Mouse (Mus musculus): Measurements from ENCODE around the gene Dzip1l. TPM values are rescaled to one million over a fixed set of nuclear protein-coding genes. Genes with fewer than 3 reads are reported as not detected.

Dzip1l gene
- polyA plus RNA-seq, 1 experiment from 2014 or later: 3.1 TPM

GRCm38 (mm10) chr9:99628581-99628980, 715 bp upstream of the Dzip1l start:
- 65% methylated on average over 4 of the region's 4 CpGs for WGBS (ENCODE audit: insufficient replicate concordance)
- Histone ChIP-seq H3K36me3 (no peaks in the 10 kb centered on the region), H3K27ac (no peak overlapping the region), H3K4me3 (no peak overlapping the region), H3K4me1 (peaks cover 5% of the 10 kb centered on the region), H3K27me3 (replicated peaks) (peaks cover 16% of the 10 kb centered on the region; the same call in 1 of the 2 replicates), H3K9me3 (replicated peaks) (no peaks in the 10 kb centered on the region), H3K4me2 (no peak overlapping the region), H3K9ac (no peak overlapping the region)
- no peak for ATAC-seq

- Histone ChIP-seq H3K27ac (0 out of 2 replicates have a peak overlapping the region, but pooled peaks have one; percentile 23), H3K4me1 (peaks cover 5% of the 10 kb centered on the region), H3K4me2 (peak overlapping the region; percentile 79), H3K27me3 (replicated peaks) (peaks cover 16% of the 10 kb centered on the region; the same call in 1 of the 2 replicates), H3K9me3 (replicated peaks) (no peaks in the 10 kb centered on the region), H3K4me3 (peak overlapping the region; percentile 54), H3K9ac (peak overlapping the region; percentile 61), H3K36me3 (no peaks in the 10 kb centered on the region)
- ATAC-seq: no peak
- WGBS (ENCODE audit: insufficient replicate concordance): 2% methylated on average over 11 of the region's 11 CpGs
Observed at GRCm38 (mm10) chr9:99630071-99630470, 775 bp downstream of the Dzip1l start.

DNA sequence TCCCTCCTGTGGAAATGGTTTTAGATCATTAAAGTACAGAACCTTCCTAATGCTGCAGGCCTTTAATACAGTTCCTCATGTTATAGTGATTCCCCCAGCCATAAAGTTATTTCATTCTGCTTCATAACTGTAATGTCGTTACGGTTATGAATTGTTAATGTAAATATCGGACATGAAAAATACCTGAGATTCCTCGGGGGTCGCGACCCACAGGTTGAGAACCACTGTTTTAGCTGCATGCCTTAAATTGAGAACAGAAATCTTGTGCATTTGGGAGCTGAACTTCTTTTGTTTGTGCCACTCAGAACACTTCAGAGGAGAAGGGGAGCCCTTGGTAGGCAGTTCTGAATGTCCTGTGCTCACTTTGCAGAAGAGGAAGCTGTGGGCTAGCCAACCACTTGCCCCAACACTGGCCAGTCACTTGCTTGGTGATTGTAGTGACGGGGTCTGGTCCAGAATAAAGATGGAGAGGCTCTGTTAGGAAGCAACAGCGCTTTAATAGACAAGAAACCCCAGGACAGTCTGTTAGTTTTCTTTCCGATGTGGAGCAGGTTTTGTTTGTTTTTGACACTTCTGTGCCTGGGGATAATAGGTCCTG, 1.3 kb downstream of the Dzip1l start:
- Histone ChIP-seq H3K9ac (0 out of 2 replicates have a peak overlapping the region, but pooled peaks have one; percentile 61), H3K4me1 (peaks cover 5% of the 10 kb centered on the region), H3K9me3 (replicated peaks) (no peaks in the 10 kb centered on the region), H3K4me2 (peak overlapping the region; percentile 79), H3K4me3 (peak overlapping the region; percentile 54), H3K27ac (no peak overlapping the region), H3K27me3 (replicated peaks) (peaks cover 16% of the 10 kb centered on the region; the same call in 1 of the 2 replicates), H3K36me3 (no peaks in the 10 kb centered on the region)
- 54% methylated on average over 9 of the region's 9 CpGs for WGBS (ENCODE audit: insufficient replicate concordance)
- ATAC-seq: no peak

GRCm38 (mm10) chr9:99631781-99632180, 2.5 kb downstream of the Dzip1l start:
- no peaks in the 10 kb centered on the region for H3K9me3 ChIP-seq (replicated peaks)
- H3K27me3 ChIP-seq (replicated peaks): peaks cover 16% of the 10 kb centered on the region; the same call in 1 of the 2 replicates
- no peak overlapping the region for H3K4me3 ChIP-seq
- H3K36me3 ChIP-seq: no peaks in the 10 kb centered on the region
- H3K27ac ChIP-seq: no peak overlapping the region
- H3K4me2 ChIP-seq: no peak overlapping the region
- peaks cover 5% of the 10 kb centered on the region for H3K4me1 ChIP-seq
- no peak for ATAC-seq
- no peak overlapping the region for H3K9ac ChIP-seq
- WGBS (ENCODE audit: insufficient replicate concordance): 56% methylated on average over 2 of the region's 2 CpGs

DNA sequence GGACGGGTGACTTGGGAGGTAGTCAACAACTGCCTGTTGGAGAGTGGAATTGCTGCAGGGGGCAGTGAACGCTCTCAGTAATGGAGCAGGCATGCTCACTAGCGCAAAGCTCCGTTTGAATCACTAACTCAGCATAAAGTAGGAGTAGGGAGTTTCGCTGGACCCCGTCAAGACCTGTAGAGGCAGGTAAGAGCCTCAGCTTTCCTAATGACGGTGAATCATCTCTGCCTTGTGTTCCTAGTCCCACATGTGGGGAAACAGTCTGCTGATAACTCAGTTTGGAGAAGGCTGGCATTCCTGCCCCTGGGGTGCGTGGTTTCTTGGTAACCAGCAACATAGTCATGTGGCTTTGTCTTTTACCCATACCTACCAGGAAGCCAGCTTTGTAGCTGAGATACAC, 3.0 kb downstream of the Dzip1l start:
- Histone ChIP-seq H3K36me3 (peaks cover 3% of the 10 kb centered on the region; the same call in 1 of the 2 replicates), H3K4me3 (no peak overlapping the region), H3K4me2 (no peak overlapping the region), H3K27me3 (replicated peaks) (peaks cover 16% of the 10 kb centered on the region; the same call in 1 of the 2 replicates), H3K4me1 (peaks cover 5% of the 10 kb centered on the region), H3K9ac (no peak overlapping the region), H3K9me3 (replicated peaks) (no peaks in the 10 kb centered on the region), H3K27ac (no peak overlapping the region)
- ATAC-seq: no peak
- WGBS (ENCODE audit: insufficient replicate concordance): 68% methylated on average over 8 of the region's 8 CpGs

DNA sequence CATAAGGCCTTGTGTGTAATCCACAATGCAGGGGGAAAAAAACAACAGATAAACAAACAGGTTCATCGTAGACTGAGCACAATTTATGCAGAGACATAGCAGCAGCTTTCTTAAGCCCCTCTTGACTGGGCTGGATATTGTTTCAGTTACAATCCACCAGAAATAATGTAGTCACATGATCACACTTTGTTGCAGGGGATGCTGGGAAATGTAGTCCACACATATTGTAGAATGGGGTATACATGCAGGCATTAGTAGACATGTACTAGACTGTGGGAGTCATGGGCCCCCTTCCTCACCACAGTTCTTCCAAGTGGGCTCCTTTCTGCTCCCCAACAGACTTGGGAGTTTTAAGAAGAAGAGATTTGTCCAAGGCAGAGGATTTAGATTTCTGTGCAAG, 7.5 kb downstream of the Dzip1l start:
- no peak overlapping the region for H3K4me2 ChIP-seq
- H3K9me3 ChIP-seq (replicated peaks): no peaks in the 10 kb centered on the region
- H3K9ac ChIP-seq: no peak overlapping the region
- no peak overlapping the region for H3K27ac ChIP-seq
- ATAC-seq: no peak
- peaks cover 8% of the 10 kb centered on the region for H3K36me3 ChIP-seq
- H3K4me1 ChIP-seq: no peaks in the 10 kb centered on the region
- H3K27me3 ChIP-seq (replicated peaks): no peaks in the 10 kb centered on the region
- no peak overlapping the region for H3K4me3 ChIP-seq
- 85% methylated on average over 1 of the region's 1 CpGs for WGBS (ENCODE audit: insufficient replicate concordance)

DNA sequence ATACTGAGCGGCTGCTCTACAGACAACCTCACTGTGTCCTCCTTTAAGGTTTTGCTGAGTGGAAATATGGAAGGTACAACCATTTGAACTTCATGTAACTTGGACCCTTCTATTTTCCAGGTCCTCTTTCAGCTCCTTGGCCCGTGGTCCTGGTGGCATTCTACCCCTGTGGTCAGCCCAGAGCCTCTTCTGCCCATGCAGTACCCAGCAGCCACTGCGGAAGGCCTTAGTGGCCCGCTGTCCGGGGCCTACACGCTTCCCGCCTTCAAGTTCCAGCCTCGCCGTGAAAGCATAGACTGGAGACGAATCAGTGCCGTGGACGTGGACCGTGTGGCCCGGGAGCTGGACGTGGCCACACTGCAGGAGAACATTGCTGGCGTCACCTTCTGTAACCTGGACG, 7.9 kb downstream of the Dzip1l start:
- Histone ChIP-seq H3K27me3 (replicated peaks) (no peaks in the 10 kb centered on the region), H3K36me3 (peaks cover 8% of the 10 kb centered on the region), H3K9ac (no peak overlapping the region), H3K9me3 (replicated peaks) (no peaks in the 10 kb centered on the region), H3K4me1 (no peaks in the 10 kb centered on the region), H3K27ac (no peak overlapping the region), H3K4me3 (no peak overlapping the region), H3K4me2 (no peak overlapping the region)
- WGBS (ENCODE audit: insufficient replicate concordance): 88% methylated on average over 17 of the region's 17 CpGs
- ATAC-seq: 0 out of 2 replicates have a peak, but pooled peaks have one; percentile 13

DNA sequence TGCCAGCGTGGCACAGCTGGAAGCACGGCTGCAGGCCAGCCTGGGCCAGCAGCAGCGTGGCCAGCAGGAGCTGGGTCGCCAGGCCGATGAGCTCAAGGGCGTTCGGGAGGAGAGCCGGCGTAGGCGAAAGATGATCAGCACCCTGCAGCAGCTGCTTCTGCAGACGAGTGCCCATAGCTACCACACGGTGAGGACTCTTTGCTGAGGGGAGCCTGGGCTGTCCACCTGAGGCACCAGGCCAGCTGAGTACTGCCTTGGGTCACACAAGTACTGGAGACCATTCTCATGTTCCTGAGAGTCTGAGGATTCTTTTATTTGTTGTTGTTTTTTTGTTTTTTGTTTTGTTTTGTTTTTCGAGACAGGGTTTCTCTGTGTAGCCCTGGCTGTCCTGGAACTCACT, 8.4 kb downstream of the Dzip1l start:
- WGBS (ENCODE audit: insufficient replicate concordance): 79% methylated on average over 13 of the region's 13 CpGs
- H3K27ac ChIP-seq: no peak overlapping the region

GRCm38 (mm10) chr9:99639957-99640356, 10.7 kb downstream of the Dzip1l start:
- Histone ChIP-seq H3K27ac (no peak overlapping the region), H3K36me3 (peaks cover 8% of the 10 kb centered on the region), H3K4me3 (no peak overlapping the region), H3K9ac (no peak overlapping the region), H3K4me1 (no peaks in the 10 kb centered on the region), H3K27me3 (replicated peaks) (no peaks in the 10 kb centered on the region), H3K4me2 (no peak overlapping the region), H3K9me3 (replicated peaks) (no peaks in the 10 kb centered on the region)
- 70% methylated on average over 5 of the region's 5 CpGs for WGBS (ENCODE audit: insufficient replicate concordance)
- ATAC-seq: no peak

More for the DNA sequence above, 8.4 kb downstream of the Dzip1l start:
- H3K4me2 ChIP-seq: no peak overlapping the region
- H3K4me3 ChIP-seq: no peak overlapping the region
- no peaks in the 10 kb centered on the region for H3K27me3 ChIP-seq (replicated peaks)
- H3K9me3 ChIP-seq (replicated peaks): no peaks in the 10 kb centered on the region
- H3K4me1 ChIP-seq: no peaks in the 10 kb centered on the region
- no peak for ATAC-seq
- H3K9ac ChIP-seq: no peak overlapping the region
- peaks cover 8% of the 10 kb centered on the region for H3K36me3 ChIP-seq

DNA sequence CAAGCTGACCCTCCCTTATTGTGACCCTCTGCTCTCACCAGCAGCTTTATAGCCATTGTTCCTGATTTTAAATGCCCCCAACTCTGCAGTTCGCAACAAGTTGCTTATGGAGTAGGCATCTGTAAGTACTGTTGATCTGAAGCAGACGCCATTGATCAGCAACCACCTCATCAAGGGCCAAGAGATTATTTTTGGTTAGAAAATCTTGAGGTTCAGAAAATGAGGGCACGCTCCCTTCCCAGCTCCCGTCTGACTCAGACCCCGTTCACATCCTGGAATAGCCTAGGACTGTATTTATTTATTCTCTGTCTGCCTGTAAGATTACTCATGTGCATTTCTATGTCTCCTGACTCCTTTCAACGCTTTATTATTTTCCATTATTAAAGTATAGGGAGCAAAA, 16.1 kb downstream of the Dzip1l start:
- Histone ChIP-seq H3K27me3 (replicated peaks) (no peaks in the 10 kb centered on the region), H3K9ac (no peak overlapping the region), H3K36me3 (peaks cover 12% of the 10 kb centered on the region; the same call in 1 of the 2 replicates), H3K4me1 (no peaks in the 10 kb centered on the region), H3K27ac (no peak overlapping the region), H3K4me2 (no peak overlapping the region), H3K4me3 (no peak overlapping the region), H3K9me3 (replicated peaks) (no peaks in the 10 kb centered on the region)
- ATAC-seq: no peak
- 76% methylated on average over 6 of the region's 6 CpGs for WGBS (ENCODE audit: insufficient replicate concordance)

- H3K9me3 ChIP-seq (replicated peaks): no peaks in the 10 kb centered on the region
- ATAC-seq: no peak
- H3K4me3 ChIP-seq: no peak overlapping the region
- no peak overlapping the region for H3K4me2 ChIP-seq
- no peak overlapping the region for H3K9ac ChIP-seq
- H3K36me3 ChIP-seq: peaks cover 19% of the 10 kb centered on the region; the same call in 1 of the 2 replicates
- H3K4me1 ChIP-seq: no peaks in the 10 kb centered on the region
- H3K27ac ChIP-seq: no peak overlapping the region
- WGBS (ENCODE audit: insufficient replicate concordance): 83% methylated on average over 6 of the region's 6 CpGs
- no peaks in the 10 kb centered on the region for H3K27me3 ChIP-seq (replicated peaks)
Observed at GRCm38 (mm10) chr9:99646102-99646501, 16.8 kb downstream of the Dzip1l start.

DNA sequence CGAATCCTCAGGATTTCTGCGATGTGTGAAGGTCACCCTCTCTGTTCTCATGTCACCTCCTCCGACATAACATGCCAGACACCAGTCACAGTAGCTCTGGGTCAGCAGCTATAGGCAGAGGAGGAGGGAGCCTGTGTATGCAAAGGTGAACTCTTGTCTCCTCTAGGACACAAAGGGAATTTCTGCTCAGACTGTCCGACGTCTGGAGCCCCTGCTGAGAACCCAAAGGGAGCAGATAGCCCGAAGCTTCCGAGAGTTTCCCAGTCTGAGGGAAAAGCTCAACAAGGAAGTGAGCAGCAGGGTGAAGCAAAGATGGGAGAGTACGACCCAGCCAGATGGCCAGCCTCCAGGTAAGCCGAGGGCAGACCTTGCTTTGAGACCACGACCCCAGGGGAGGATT, 31.5 kb downstream of the Dzip1l start:
- H3K9me3 ChIP-seq (replicated peaks): no peaks in the 10 kb centered on the region
- no peaks in the 10 kb centered on the region for H3K27me3 ChIP-seq (replicated peaks)
- H3K36me3 ChIP-seq: no peaks in the 10 kb centered on the region
- H3K9ac ChIP-seq: no peak overlapping the region
- WGBS (ENCODE audit: insufficient replicate concordance): 72% methylated on average over 10 of the region's 10 CpGs
- no peak overlapping the region for H3K4me3 ChIP-seq
- H3K27ac ChIP-seq: no peak overlapping the region
- ATAC-seq: no peak
- H3K4me1 ChIP-seq: peaks cover 4% of the 10 kb centered on the region; the same call in 1 of the 2 replicates
- H3K4me2 ChIP-seq: no peak overlapping the region

All from liver, embryonic 12.5 days (tissue).